Mouse (Mus musculus) testis, adult 2 months (tissue): ENCODE measurements at regions not wholly inside any gene's neighbourhood (a gene's known extent, or its start where the extent isn't known, plus 50 kb on each side); places are given as distances from the start of the nearest gene placed in this dataset.

Experiments used
- CTCF ChIP-seq: fragments of 200-500 bp; IDR thresholded peaks from 2 replicates; pipeline ENCODE4 v1.5.1; 2012; ENCODE audit warnings: low read depth, mild to moderate bottlenecking, inconsistent platforms, low read length, moderate library complexity; ENCODE audit not compliant: control insufficient read depth, insufficient read depth, insufficient replicate concordance
- POLR2A ChIP-seq: fragments of 200-500 bp; IDR thresholded peaks from 2 replicates; pipeline ENCODE4 v1.6.1; 2012; ENCODE audit warnings: low read depth, mild to moderate bottlenecking, inconsistent platforms, low read length, moderate library complexity; ENCODE audit not compliant: control insufficient read depth

DNA sequence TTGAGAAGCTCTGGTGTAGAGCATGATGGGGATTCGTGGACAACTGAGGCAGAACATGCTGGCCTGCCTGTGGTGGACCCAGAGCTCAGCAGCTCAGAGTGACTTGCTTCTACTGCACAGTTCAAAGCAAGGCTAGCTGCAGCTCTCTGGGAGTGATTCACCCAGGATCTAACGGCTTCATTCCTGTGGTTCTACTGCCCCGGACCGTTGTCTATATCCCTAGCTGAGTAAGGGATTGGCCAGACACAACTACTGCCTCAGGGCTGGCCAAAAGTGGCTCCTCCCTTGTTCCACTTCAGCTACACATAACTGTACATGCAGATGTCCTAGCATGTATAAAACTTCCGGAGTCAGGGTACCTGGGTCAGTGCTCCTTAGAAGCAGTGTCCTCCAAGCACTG lies 361.7 kb downstream of the Mroh4 start:
- TF ChIP-seq CTCF (no peak), POLR2A (no peak)
